Mouse (Mus musculus) right cerebral cortex, postnatal 4 days (tissue): Measurements from ENCODE around the gene Ccdc162.
"Not testable (repeated sequence)": the region's sequence is repeated elsewhere in the genome, so short reads cannot be mapped to it uniquely, and the experiment has no call there.

Experiments
- DNase-seq: peaks from one replicate; pipeline ENCODE4 v3.0.0-alpha.2; 2022

Gene Ccdc162

GRCm38 (mm10) chr10:41690978-41691377 is 25.5 kb downstream of the Ccdc162 start:
- DNase-seq, result no peak

- DNase-seq, result peak; percentile 56
These were observed 26.2 kb downstream of the Ccdc162 start for GRCm38 (mm10) chr10:41689941-41690887.

- DNase-seq, result no peak
These were observed 31.9 kb downstream of the Ccdc162 start for GRCm38 (mm10) chr10:41684548-41684996.

- peak; percentile 89 for DNase-seq
These were observed 33.7 kb downstream of the Ccdc162 start for GRCm38 (mm10) chr10:41682546-41683393.

- peak; percentile 61 for DNase-seq
These were observed 37.6 kb downstream of the Ccdc162 start for GRCm38 (mm10) chr10:41678746-41679360.

- no peak for DNase-seq
These were observed 39.0 kb downstream of the Ccdc162 start for GRCm38 (mm10) chr10:41677396-41677795.

- no peak for DNase-seq
These were observed 39.8 kb downstream of the Ccdc162 start for GRCm38 (mm10) chr10:41676661-41677061.

- DNase-seq, result no peak
These were observed 40.4 kb downstream of the Ccdc162 start for GRCm38 (mm10) chr10:41675842-41676571.

GRCm38 (mm10) chr10:41675243-41675642 is 41.2 kb downstream of the Ccdc162 start:
- DNase-seq, result no peak

GRCm38 (mm10) chr10:41674362-41674761 is 42.1 kb downstream of the Ccdc162 start:
- DNase-seq, result no peak

GRCm38 (mm10) chr10:41670196-41670595 is 46.2 kb downstream of the Ccdc162 start:
- no peak for DNase-seq

GRCm38 (mm10) chr10:41665498-41665897 is 50.9 kb downstream of the Ccdc162 start:
- no peak for DNase-seq

- DNase-seq, result not testable (repeated sequence)
These were observed 56.8 kb downstream of the Ccdc162 start for GRCm38 (mm10) chr10:41659671-41660070.

GRCm38 (mm10) chr10:41655684-41656083 is 60.8 kb downstream of the Ccdc162 start:
- not testable (repeated sequence) for DNase-seq

- DNase-seq, result no peak
These were observed 63.4 kb downstream of the Ccdc162 start for GRCm38 (mm10) chr10:41652988-41653387.

- no peak for DNase-seq
These were observed 64.2 kb downstream of the Ccdc162 start for GRCm38 (mm10) chr10:41652094-41652775.

- no peak for DNase-seq
These were observed 64.9 kb downstream of the Ccdc162 start for GRCm38 (mm10) chr10:41651532-41651931.

- no peak for DNase-seq
These were observed 67.2 kb downstream of the Ccdc162 start for GRCm38 (mm10) chr10:41649186-41649585.

GRCm38 (mm10) chr10:41638776-41639175 is 77.7 kb downstream of the Ccdc162 start:
- no peak for DNase-seq

GRCm38 (mm10) chr10:41635276-41636033 is 81.0 kb downstream of the Ccdc162 start:
- no peak for DNase-seq

GRCm38 (mm10) chr10:41633801-41634200 is 82.6 kb downstream of the Ccdc162 start:
- DNase-seq, result no peak
